Mouse (Mus musculus) stomach, embryonic 14.5 days (tissue): ENCODE measurements around the gene Nop53. TPM values are rescaled to one million over a fixed set of nuclear protein-coding genes. Genes with fewer than 3 reads are reported as not detected.

Experiments
- ATAC-seq: fragments of 200-750 bp; cut with Nextera tagmentation; 2 replicates; pipeline ENCODE4 v1.8.0; 2017; ENCODE audit warnings: low read depth, moderate TSS enrichment; ENCODE audit not compliant: insufficient number of reproducible peaks, insufficient read depth, low FRiP score
- H3K27ac ChIP-seq: fragments of 300-500 bp; sonication (generic); 2 replicates; pipeline ENCODE4 v1.5.1; 2014; ENCODE audit warnings: mild to moderate bottlenecking, low read length, moderate library complexity, mixed read lengths
- H3K27me3 ChIP-seq: fragments of 300-500 bp; sonication (generic); 2 replicates; pipeline ENCODE4 v1.6.1; 2014; ENCODE audit warnings: low read length, control low read depth, mixed read lengths; ENCODE audit not compliant: control insufficient read depth, insufficient read depth
- H3K36me3 ChIP-seq: fragments of 300-500 bp; sonication (generic); 2 replicates; pipeline ENCODE4 v1.6.1; 2014; ENCODE audit warnings: mild to moderate bottlenecking, control low read depth, low read length, moderate library complexity, mixed read lengths; ENCODE audit not compliant: control insufficient read depth, insufficient read depth
- H3K4me1 ChIP-seq: fragments of 300-500 bp; sonication (generic); 2 replicates; pipeline ENCODE4 v1.6.1; 2014; ENCODE audit warnings: low read length, control low read depth, mixed read lengths; ENCODE audit not compliant: control insufficient read depth, insufficient read depth
- H3K4me2 ChIP-seq: fragments of 300-500 bp; sonication (generic); replicated peaks from 2 replicates; pipeline ENCODE4 v1.6.1; 2014; ENCODE audit warnings: low read depth, low read length, control low read depth
- H3K4me3 ChIP-seq: fragments of 300-500 bp; sonication (generic); 2 replicates; pipeline ENCODE4 v1.5.1; 2014; ENCODE audit warnings: low read depth, low read length, control low read depth
- H3K9ac ChIP-seq: fragments of 300-500 bp; sonication (generic); replicated peaks from 2 replicates; pipeline ENCODE4 v1.6.1; 2014; ENCODE audit warnings: low read depth, mild to moderate bottlenecking, control low read depth, low read length, moderate library complexity, mixed read lengths
- H3K9me3 ChIP-seq: fragments of 300-500 bp; sonication (generic); 2 replicates; pipeline ENCODE4 v1.6.1; 2016; ENCODE audit warnings: low read depth, low read length, control low read depth; ENCODE audit not compliant: control insufficient read depth
- WGBS: fragments of 180-500 bp; shearing (Covaris S2); extraction: QIAGEN DNeasy Blood & Tissue Kit; methylation state at CpG from one replicate; pipeline ENCODE4 v1.1.7; 2014; 5-methylcytosine and 5-hydroxymethylcytosine counted together
- polyA plus RNA-seq: library from polyadenylated mRNA; unstranded; fragments of >200 nt; fragmentation: Nextera tagmentation; extraction: Ambion mirVana; gene quantifications from 2 replicates; pipeline ENCODE4 v1.2.1, GENCODE M21; 2014

The Nop53 gene
- 187 and 201 TPM in 2 replicates for polyA plus RNA-seq

GRCm38 (mm10) chr7:15945721-15946536 lies at the start of gene Nop53:
TSS of gene Nop53 (minus strand) at chr7:15946074.
- H3K36me3 ChIP-seq = peaks cover 38% of the 10 kb centered on the region
- WGBS = 2% methylated on average over 59 of the region's 59 CpGs
- peak within 1 kb of the TSS; percentile 91 for H3K27ac ChIP-seq
- peaks cover 16% of the 10 kb centered on the region for H3K4me1 ChIP-seq
- ATAC-seq = peak; percentile 89
- peak within 1 kb of the TSS; percentile 63 for H3K9ac ChIP-seq
- H3K4me2 ChIP-seq = peak within 1 kb of the TSS; percentile 86
- H3K4me3 ChIP-seq = peak within 1 kb of the TSS; percentile 62
- H3K27me3 ChIP-seq = no peaks in the 10 kb centered on the region
- no peaks in the 10 kb centered on the region for H3K9me3 ChIP-seq

DNA sequence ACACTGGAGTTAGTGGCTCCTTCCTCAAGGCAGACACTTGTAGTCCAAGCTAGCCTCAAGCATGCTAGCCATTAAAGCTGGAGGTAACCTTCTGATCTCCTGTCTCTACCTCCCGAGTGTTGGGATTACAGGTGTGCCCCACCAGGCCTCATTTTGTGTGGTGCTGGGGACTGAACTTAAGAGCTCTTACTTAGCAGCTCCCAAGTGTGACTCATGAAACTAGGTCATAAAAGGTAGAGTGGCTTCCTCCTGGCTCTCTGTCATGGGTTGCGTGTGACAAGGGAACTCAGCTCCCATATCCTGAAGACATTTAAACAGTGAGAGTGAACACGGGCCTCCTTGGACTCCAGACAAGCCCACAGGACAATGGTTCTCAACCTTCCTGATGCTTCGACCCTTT lies 47.9 kb upstream of the Nop53 start:
- ATAC-seq = no peak
- Histone ChIP-seq H3K4me2 (no peak overlapping the region), H3K9me3 (no peaks in the 10 kb centered on the region), H3K9ac (no peak overlapping the region), H3K36me3 (peaks cover 34% of the 10 kb centered on the region), H3K4me3 (no peak overlapping the region), H3K27ac (no peak overlapping the region), H3K4me1 (no peaks in the 10 kb centered on the region), H3K27me3 (no peaks in the 10 kb centered on the region)
- WGBS = 96% methylated on average over 4 of the region's 4 CpGs

DNA sequence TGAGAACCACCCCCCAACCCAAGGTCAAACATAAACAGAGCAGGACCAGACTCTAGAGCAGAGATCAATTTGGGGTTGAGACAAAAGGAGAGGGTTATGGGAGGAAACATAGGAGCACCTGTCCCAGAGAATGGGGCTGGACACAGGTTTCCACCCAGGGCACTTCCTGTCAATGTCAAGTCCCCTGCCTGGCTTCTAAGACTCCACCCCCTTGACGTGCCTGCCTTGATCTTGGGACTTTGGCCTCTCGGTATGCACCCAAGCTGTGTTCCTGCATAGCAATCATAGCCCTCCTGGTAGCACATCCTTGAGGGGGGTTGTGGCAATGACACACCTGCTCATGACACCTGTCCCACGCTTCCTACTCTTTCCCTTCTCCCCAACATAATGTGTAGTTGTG lies 47.3 kb upstream of the Nop53 start:
- H3K4me3 ChIP-seq = no peak overlapping the region

DNA sequence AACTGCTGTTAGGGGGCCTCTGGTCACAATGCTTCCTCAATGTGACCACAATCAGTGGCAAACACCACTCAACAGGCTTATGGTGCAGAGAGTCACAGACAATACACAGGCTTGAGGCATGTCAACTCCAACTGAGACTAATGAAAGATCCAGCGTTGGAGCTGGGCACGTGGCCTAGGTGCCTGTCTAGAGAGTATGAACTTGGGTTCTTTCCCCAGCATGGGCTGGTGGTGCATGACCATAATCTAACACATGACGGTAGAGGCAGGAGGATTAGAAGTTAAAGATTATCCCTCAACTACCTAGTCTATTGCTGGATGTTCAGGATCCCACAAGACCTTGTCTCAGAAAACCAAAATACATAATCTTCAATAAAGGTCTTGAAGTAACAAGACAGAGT lies 45.9 kb upstream of the Nop53 start:
- Histone ChIP-seq H3K4me2 (no peak overlapping the region), H3K9ac (no peak overlapping the region), H3K4me3 (no peak overlapping the region), H3K27me3 (no peaks in the 10 kb centered on the region), H3K4me1 (no peaks in the 10 kb centered on the region), H3K27ac (no peak overlapping the region), H3K36me3 (peaks cover 49% of the 10 kb centered on the region), H3K9me3 (no peaks in the 10 kb centered on the region)
- 93% methylated on average over 3 of the region's 3 CpGs for WGBS
- ATAC-seq = no peak

More for the DNA sequence above, 47.3 kb upstream of the Nop53 start:
- Histone ChIP-seq H3K4me2 (no peak overlapping the region), H3K9ac (no peak overlapping the region), H3K9me3 (no peaks in the 10 kb centered on the region), H3K27ac (no peak overlapping the region), H3K36me3 (peaks cover 40% of the 10 kb centered on the region), H3K4me1 (no peaks in the 10 kb centered on the region), H3K27me3 (no peaks in the 10 kb centered on the region)
- 82% methylated on average over 3 of the region's 3 CpGs for WGBS
- no peak for ATAC-seq

GRCm38 (mm10) chr7:15987661-15988356 lies 41.9 kb upstream of the Nop53 start:
- Histone ChIP-seq H3K9me3 (no peaks in the 10 kb centered on the region), H3K27ac (no peak overlapping the region), H3K36me3 (peaks cover 47% of the 10 kb centered on the region), H3K4me3 (no peak overlapping the region), H3K9ac (no peak overlapping the region), H3K4me1 (no peaks in the 10 kb centered on the region), H3K27me3 (no peaks in the 10 kb centered on the region), H3K4me2 (no peak overlapping the region)
- 96% methylated on average over 16 of the region's 16 CpGs for WGBS
- ATAC-seq = no peak

DNA sequence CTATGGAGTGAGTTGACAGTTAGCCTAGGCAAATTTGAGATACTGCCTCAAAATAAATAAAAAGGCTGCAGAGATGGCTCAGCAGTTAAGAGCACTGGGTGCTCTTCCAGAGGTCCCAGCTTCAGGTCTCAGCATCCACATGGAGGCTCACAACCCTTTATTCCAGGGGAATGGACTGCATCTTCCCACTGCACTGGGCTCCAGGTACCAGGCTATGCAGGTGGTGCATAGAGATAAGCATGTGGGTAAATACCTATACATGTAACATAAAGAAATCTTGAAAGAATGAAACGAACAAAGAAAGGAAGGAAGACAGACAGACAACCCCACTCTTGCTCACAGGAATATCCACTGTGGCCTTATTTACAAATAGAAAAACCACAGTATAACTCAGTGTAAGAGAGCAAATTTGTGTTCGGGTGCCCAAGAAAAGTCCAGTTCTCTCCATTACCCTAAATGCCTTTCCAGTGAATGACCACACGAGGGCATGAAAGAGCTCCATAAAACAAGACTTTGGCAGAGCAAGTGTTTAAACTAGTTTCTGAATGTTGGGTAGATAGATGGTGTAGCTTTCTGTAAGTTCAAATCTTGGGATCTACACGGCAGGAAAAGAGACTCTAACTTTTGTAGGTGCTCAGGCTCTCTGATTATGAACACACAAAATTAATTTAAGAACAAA lies 37.0 kb upstream of the Nop53 start:
- Histone ChIP-seq H3K36me3 (peaks cover 41% of the 10 kb centered on the region), H3K4me1 (no peaks in the 10 kb centered on the region), H3K9ac (no peak overlapping the region), H3K27ac (no peak overlapping the region), H3K9me3 (no peaks in the 10 kb centered on the region), H3K4me3 (no peak overlapping the region), H3K4me2 (no peak overlapping the region), H3K27me3 (no peaks in the 10 kb centered on the region)
- ATAC-seq = no peak
- WGBS = 42% methylated on average over 4 of the region's 4 CpGs

DNA sequence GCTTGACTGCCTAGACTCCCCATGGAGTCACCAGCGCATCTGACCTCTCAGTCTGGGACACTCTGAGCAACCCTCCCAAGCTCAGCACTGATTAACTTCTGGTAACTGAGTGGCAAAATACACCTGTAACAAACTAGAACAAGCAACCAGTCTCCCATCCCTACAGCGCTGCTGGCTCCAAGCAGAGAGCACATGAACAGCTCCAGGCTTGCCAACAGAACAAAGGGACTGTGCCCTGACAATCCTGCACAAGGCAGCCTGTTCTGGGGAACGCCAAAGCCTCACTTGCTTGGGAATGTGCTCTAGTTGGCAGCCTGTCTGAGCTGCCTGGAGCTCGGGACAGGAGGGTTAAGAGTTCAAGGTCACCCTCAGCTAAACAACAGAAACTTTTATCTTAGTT lies 35.7 kb upstream of the Nop53 start:
- peaks cover 35% of the 10 kb centered on the region for H3K36me3 ChIP-seq
- H3K9me3 ChIP-seq = no peaks in the 10 kb centered on the region
- no peak overlapping the region for H3K27ac ChIP-seq

DNA sequence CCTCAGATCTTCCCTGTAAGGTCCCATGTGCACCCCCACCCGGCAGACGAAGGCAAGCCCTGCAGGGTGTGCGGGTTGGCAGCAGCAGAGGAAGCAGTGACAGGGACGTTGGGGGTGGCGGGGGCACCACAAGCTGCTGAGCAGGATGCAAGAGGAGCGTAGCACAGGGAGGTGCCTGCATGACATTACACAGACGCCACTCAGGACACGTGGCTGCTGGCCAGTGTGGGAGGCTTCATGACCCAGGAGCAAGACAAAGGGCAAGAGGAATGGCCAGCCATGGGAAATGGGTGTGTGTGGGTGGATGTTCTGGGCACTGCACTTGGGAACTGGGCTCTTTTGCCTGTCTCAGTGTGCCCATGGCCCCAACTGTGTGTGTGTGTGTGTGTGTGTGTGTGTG lies 34.4 kb upstream of the Nop53 start:
- WGBS = 84% methylated on average over 8 of the region's 8 CpGs
- Histone ChIP-seq H3K27ac (no peak overlapping the region), H3K9ac (no peak overlapping the region), H3K4me1 (no peaks in the 10 kb centered on the region), H3K36me3 (peaks cover 31% of the 10 kb centered on the region), H3K4me2 (no peak overlapping the region), H3K4me3 (no peak overlapping the region), H3K27me3 (no peaks in the 10 kb centered on the region), H3K9me3 (no peaks in the 10 kb centered on the region)
- ATAC-seq = no peak

More for the DNA sequence above, 35.7 kb upstream of the Nop53 start:
- no peak for ATAC-seq
- no peak overlapping the region for H3K4me3 ChIP-seq
- H3K9ac ChIP-seq = no peak overlapping the region
- WGBS = 78% methylated on average over 4 of the region's 4 CpGs
- no peak overlapping the region for H3K4me2 ChIP-seq
- H3K27me3 ChIP-seq = no peaks in the 10 kb centered on the region
- H3K4me1 ChIP-seq = no peaks in the 10 kb centered on the region
